Comparison of ENCODE assay signal across 8 mouse cellular contexts in genomic region chr16:37684634-37685441, GRCm38 (mm10). TPM values are rescaled to one million over a fixed set of nuclear protein-coding genes. Genes with fewer than 3 reads are reported as not detected.
DNase-seq lines count a peak whose midpoint lies in the region; ATAC-seq and TF ChIP-seq lines count a peak whose summit lies in the region.

No protein-coding gene starts in this region.

- WGBS in forebrain, embryonic 12.5 days = 2% methylated on average over 25 of the region's 25 CpGs
- 3% methylated on average over 25 of the region's 25 CpGs for WGBS in large intestine, adult 2 months
- WGBS in lung, adult 2 months = under 1% methylated on average over 25 of the region's 25 CpGs
- WGBS in olfactory bulb, adult 2 months = under 1% methylated on average over 25 of the region's 25 CpGs
- 3% methylated on average over 25 of the region's 25 CpGs for WGBS in thymus, adult 2 months

- TF ChIP-seq POLR2A in lung, adult 2 months (IDR thresholded peaks at IDR 0.05; ENCODE audit: borderline replicate concordance, extremely low read depth, low read depth, low read length) = no peak
- no peak for TF ChIP-seq POLR2A in olfactory bulb, adult 2 months (IDR thresholded peaks at IDR 0.05; ENCODE audit: insufficient read depth, low read depth, low read length)
- TF ChIP-seq POLR2A in thymus, adult 2 months (IDR thresholded peaks at IDR 0.05; ENCODE audit: control insufficient read depth, extremely low read depth, insufficient read depth, low read length, poor library complexity) = no peak

- DNase-seq in ES-CJ7 (ENCODE audit: low read depth, low spot score) = peak; percentile 92
- peak; percentile 76 for DNase-seq in c-Kit-positive CD71-positive TER-119-positive erythroid progenitor cells, embryonic 14.5 days (ENCODE audit: low spot score)
- peak; percentile 92 to 94 for DNase-seq in heart, postnatal 10 days
- DNase-seq in large intestine, adult 2 months (ENCODE audit: low read depth, low spot score) = peak; percentile 46
- DNase-seq in lung, adult 2 months = peak; percentile 86
- peak; percentile 68 for DNase-seq in thymus, adult 2 months

- peak overlapping the region; percentile 55 for H3K4me2 ChIP-seq in forebrain, embryonic 12.5 days

- no peaks in the 10 kb centered on the region for H3K36me3 ChIP-seq in forebrain, embryonic 12.5 days (replicated peaks)
- no peaks in the 10 kb centered on the region for H3K36me3 ChIP-seq in thymus, adult 2 months (ENCODE audit: control insufficient read depth, insufficient read depth, low read length)

- peaks cover 46% of the 10 kb centered on the region for H3K4me1 ChIP-seq in forebrain, embryonic 12.5 days
- peaks cover 13% of the 10 kb centered on the region for H3K4me1 ChIP-seq in lung, adult 2 months (ENCODE audit: control insufficient read depth, insufficient read depth, low read length)
- H3K4me1 ChIP-seq in olfactory bulb, adult 2 months (ENCODE audit: control insufficient read depth, insufficient read depth, low read length) = peaks cover 27% of the 10 kb centered on the region
- H3K4me1 ChIP-seq in thymus, adult 2 months (replicated peaks; ENCODE audit: control insufficient read depth, insufficient read depth, low read length) = no peaks in the 10 kb centered on the region

- H3K27ac ChIP-seq in forebrain, embryonic 12.5 days = peak overlapping the region; percentile 84
- peak overlapping the region; percentile 92 for H3K27ac ChIP-seq in olfactory bulb, adult 2 months (ENCODE audit: insufficient read depth, low read depth, low read length)
- H3K27ac ChIP-seq in thymus, adult 2 months (ENCODE audit: control insufficient read depth, insufficient read depth, low read length) = no peak overlapping the region

- peak overlapping the region; percentile 39; the same call in 1 of the 2 replicates for H3K9ac ChIP-seq in forebrain, embryonic 12.5 days

- peak overlapping the region; percentile 30 for H3K4me3 ChIP-seq in forebrain, embryonic 12.5 days (replicated peaks)
- H3K4me3 ChIP-seq in lung, adult 2 months (replicated peaks; ENCODE audit: extremely low read depth, low read depth, low read length) = peak overlapping the region; percentile 88
- peak overlapping the region; percentile 32 for H3K4me3 ChIP-seq in olfactory bulb, adult 2 months (ENCODE audit: insufficient read depth, low read depth, low read length)
- peak overlapping the region; percentile 52 for H3K4me3 ChIP-seq in thymus, adult 2 months (ENCODE audit: control insufficient read depth, insufficient read depth, low read length)

- H3K9me3 ChIP-seq in forebrain, embryonic 12.5 days = no peaks in the 10 kb centered on the region

- peak; percentile 85 for TF ChIP-seq CTCF in lung, adult 2 months (IDR thresholded peaks at IDR 0.05; ENCODE audit: insufficient read depth, low read length)
- TF ChIP-seq CTCF in olfactory bulb, adult 2 months (IDR thresholded peaks at IDR 0.05; ENCODE audit: insufficient read depth, low read depth, low read length) = peak; percentile 10; the same call in 1 of the 2 replicates
- TF ChIP-seq CTCF in thymus, adult 2 months (IDR thresholded peaks at IDR 0.05; ENCODE audit: borderline replicate concordance, control insufficient read depth, extremely low read depth, insufficient read depth, low read length, poor library complexity) = peak; percentile 39; the same call in 1 of the 2 replicates

- intact Hi-C loops in heart, postnatal 10 days (cut with DNase I) = loop anchor here (1.0 to 10.0 kb wide), 5 partner anchors 96 to 400 kb away; partner anchors contain the start of genes Gsk3b and Lrrc58

- ATAC-seq in forebrain, embryonic 12.5 days (ENCODE audit: low FRiP score) = peak; percentile 51

- H3K27me3 ChIP-seq in forebrain, embryonic 12.5 days = no peaks in the 10 kb centered on the region
- no peaks in the 10 kb centered on the region; the same call in 1 of the 2 replicates for H3K27me3 ChIP-seq in thymus, adult 2 months (ENCODE audit: control insufficient read depth, insufficient read depth, low read length)

RNA-seq across cellular contexts. Expression of gene Ndufb4, which starts 30.6 kb away (rescaled TPM):
- 77.0 and 79.2 TPM in 2 replicates for polyA plus RNA-seq in forebrain, embryonic 12.5 days (2016; fragmentation: Nextera tagmentation; extraction: Ambion mirVana)
- 100 to 1,000 TPM; 124 to 128 TPM for total RNA-seq in heart, postnatal 10 days (2021)
- 81.3 and 110 TPM in 2 replicates for polyA plus RNA-seq in large intestine, adult 2 months (2012; rRNA removed)
- 48.9 and 56.6 TPM in 2 replicates for polyA plus RNA-seq in lung, adult 2 months (2012; rRNA removed)
- not detected in 2 replicates for polyA plus RNA-seq in olfactory bulb, adult 2 months (2012; ENCODE audit: insufficient read depth, insufficient read length, low replicate concordance, missing spikeins)
- 58.1 and 80.2 TPM in 2 replicates for polyA plus RNA-seq in thymus, adult 2 months (2012; rRNA removed)

Comparison
In these comparisons a context has a peak if more than half of its experiments do, and no peak if none do; other contexts are left out.
1. H3K4me3 ChIP-seq: peak in every context shown above with its lines; median percentile 88 in lung, adult 2 months; 52 in thymus, adult 2 months; 32 in olfactory bulb, adult 2 months; 30 in forebrain, embryonic 12.5 days.
2. CTCF ChIP-seq: peak in every context shown above with its lines; median percentile 85 in lung, adult 2 months; 39 in thymus, adult 2 months; 10 in olfactory bulb, adult 2 months.